Mouse (Mus musculus): ENCODE data around the gene Kcnj10.

DNA sequence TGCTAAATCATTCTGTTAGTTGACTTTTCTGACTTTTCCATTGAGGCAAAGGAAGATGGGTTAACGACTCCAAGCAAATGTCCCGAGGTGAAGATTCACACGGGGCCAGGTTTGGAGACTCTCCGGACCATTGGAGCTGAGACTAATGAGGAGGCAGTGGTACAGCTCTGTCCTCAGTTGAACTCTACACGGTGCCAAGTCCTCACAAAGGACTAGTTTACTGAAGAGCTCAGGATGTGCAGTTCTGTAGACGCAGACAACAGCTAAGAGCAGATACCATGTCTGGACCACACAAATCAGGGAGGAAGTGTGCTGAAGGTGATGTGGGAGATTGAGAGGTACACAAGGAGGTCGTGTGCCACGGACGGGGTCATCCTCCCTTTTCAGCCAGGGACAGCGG, 17.3 kb downstream of the Kcnj10 start:
- TF ChIP-seq CTCF (IDR thresholded peaks at IDR 0.05; ENCODE audit: control insufficient read depth, insufficient read depth, insufficient replicate concordance, low read depth, low read length), result no peak
- no peak for TF ChIP-seq POLR2A (IDR thresholded peaks at IDR 0.05; ENCODE audit: control insufficient read depth, low read depth, low read length)
